Mouse (Mus musculus): ENCODE measurements around the gene Fndc3b.

- no peak for TF ChIP-seq GATA1 (IDR thresholded peaks at IDR 0.05; ENCODE audit: borderline replicate concordance, low read length)
- no peak for TF ChIP-seq FLI1 (IDR thresholded peaks at IDR 0.05; ENCODE audit: low read length)
Observed at GRCm38 (mm10) chr3:27472846-27473245, 238.3 kb downstream of the Fndc3b start.
